Mouse (Mus musculus): Measurements from ENCODE around the gene Eif4e1b.

GRCm38 (mm10) chr13:54746896-54747295 is 36.9 kb upstream of the Eif4e1b start:
- TF ChIP-seq CTCF (IDR thresholded peaks at IDR 0.05) (no peak), EP300 (IDR thresholded peaks at IDR 0.05) (no peak)
